In the genomic region with DNA sequence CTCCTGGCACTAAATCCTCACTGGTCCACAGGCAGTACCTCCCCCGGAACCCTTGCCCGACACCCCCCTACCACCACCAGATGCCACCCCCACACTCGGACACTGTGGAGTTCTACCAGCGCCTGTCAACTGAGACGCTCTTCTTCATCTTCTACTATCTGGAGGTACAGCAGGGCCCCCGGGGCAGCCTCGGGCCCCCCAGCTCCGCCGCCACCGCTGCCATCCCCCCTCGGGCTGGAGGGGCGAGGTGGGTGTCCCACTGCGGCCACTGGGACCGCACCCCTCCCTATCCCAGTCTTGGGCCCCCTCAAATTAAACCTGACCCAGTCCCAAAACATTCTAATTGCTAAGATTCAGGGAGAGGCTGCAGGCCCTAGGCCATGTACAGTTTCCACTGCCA, we compare ENCODE assay signal across 16 mouse cellular contexts.
"Had no signal": no experiment of that assay in that cellular context is flagged by ENCODE, and none has a peak within 500 bp of the region (broad histone marks: within the 10 kb centered on the region; RNA-seq: fewer than 3 reads in every experiment).

No protein-coding gene starts in this region.

- DNase-seq: retina, postnatal 1 day; right cerebral cortex, adult 18-20 months; right cerebral cortex, postnatal 14 days; right cerebral cortex, postnatal 25 days; right cerebral cortex, postnatal 4 days; spleen, adult 18-20 months; thymus, adult 18-20 months; thymus, adult 2 months; thymus, postnatal 14 days; thymus, postnatal 25 days; thymus, postnatal 36 days; thymus, postnatal 4 days had no signal

- H3K4me1 ChIP-seq: stomach, embryonic 15.5 days had no signal

- H3K27me3 ChIP-seq: neural tube, embryonic 13.5 days; neural tube, embryonic 15.5 days; stomach, embryonic 15.5 days had no signal

- H3K4me2 ChIP-seq: neural tube, embryonic 13.5 days; neural tube, embryonic 15.5 days; stomach, embryonic 15.5 days had no signal

- H3K4me3 ChIP-seq: neural tube, embryonic 13.5 days; neural tube, embryonic 15.5 days; stomach, embryonic 15.5 days had no signal

- H3K9ac ChIP-seq: neural tube, embryonic 13.5 days; neural tube, embryonic 15.5 days; stomach, embryonic 15.5 days had no signal

- H3K27ac ChIP-seq: neural tube, embryonic 13.5 days; neural tube, embryonic 15.5 days; stomach, embryonic 15.5 days; stomach, postnatal 0 days had no signal

- H3K9me3 ChIP-seq: neural tube, embryonic 13.5 days; neural tube, embryonic 15.5 days; stomach, embryonic 15.5 days had no signal
